Mouse (Mus musculus): Measurements from ENCODE around the gene Olfr134. TPM values are rescaled to one million over a fixed set of nuclear protein-coding genes. Genes with fewer than 3 reads are reported as not detected.
"Not testable (repeated sequence)": the region's sequence is repeated elsewhere in the genome, so short reads cannot be mapped to it uniquely, and the experiment has no call there.

The Olfr134 gene
- not detected in 2 replicates for polyA plus RNA-seq (2012; ENCODE audit: insufficient read depth, low replicate concordance)

DNA sequence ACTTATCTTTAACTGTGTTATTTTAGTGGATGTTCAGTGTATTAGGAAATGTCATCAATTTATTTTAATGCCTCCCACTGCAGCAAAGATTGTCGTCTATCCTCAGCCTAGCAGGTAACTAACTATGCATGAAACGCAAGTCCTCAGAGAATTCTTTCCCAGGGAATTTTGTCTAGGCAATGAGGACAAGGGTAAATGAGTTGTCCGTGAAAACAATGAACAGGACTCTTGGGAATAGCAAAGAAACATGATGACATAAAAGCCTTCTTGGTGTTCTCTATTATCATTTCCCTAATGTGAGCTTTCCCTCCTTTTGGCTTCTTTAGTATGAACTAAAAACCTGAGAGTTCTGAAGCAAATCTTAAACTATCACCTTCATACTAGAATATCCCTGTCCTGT, at the start of gene Olfr134:
Gene Olfr134, plus strand, starts transcription at position 301 of the 400 bp plus-strand sequence.
- no peak within 1 kb of the TSS for H3K4me3 ChIP-seq (replicated peaks)
- H3K36me3 ChIP-seq (replicated peaks; ENCODE audit: low read length), result no peaks in the 10 kb centered on the region
- H3K4me1 ChIP-seq, result no peaks in the 10 kb centered on the region
- no peak for TF ChIP-seq GATA1 (IDR thresholded peaks at IDR 0.05; ENCODE audit: borderline replicate concordance, low read length)
- no peak for TF ChIP-seq FLI1 (IDR thresholded peaks at IDR 0.05; ENCODE audit: low read length)
- no peaks in the 10 kb centered on the region for H3K27me3 ChIP-seq (replicated peaks)
- no peaks in the 10 kb centered on the region for H3K9me3 ChIP-seq

DNA sequence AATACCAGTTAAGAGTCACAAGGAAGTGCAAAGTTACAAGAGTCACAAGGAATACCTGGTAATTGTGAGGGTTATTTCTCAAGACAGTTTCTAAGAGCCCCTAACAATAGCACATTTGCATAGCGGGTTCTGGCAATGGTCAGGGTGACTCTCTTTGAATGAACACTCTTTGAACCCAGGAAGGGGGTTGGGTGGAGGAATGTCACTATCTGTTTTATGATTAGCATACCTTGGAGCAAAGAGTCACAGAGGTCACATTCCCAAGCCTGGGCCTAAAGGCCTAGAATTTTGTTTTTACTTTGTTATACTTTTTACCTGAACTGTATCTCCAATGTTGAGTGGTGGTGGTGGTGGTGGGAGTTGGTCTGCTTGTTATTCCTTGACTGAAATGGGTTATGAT, 47.0 kb upstream of the Olfr134 start:
- peaks cover 18% of the 10 kb centered on the region for H3K9me3 ChIP-seq
- H3K36me3 ChIP-seq (replicated peaks; ENCODE audit: low read length); H3K27me3 ChIP-seq (replicated peaks); H3K4me3 ChIP-seq (replicated peaks); H3K4me1 ChIP-seq: not testable (repeated sequence)

DNA sequence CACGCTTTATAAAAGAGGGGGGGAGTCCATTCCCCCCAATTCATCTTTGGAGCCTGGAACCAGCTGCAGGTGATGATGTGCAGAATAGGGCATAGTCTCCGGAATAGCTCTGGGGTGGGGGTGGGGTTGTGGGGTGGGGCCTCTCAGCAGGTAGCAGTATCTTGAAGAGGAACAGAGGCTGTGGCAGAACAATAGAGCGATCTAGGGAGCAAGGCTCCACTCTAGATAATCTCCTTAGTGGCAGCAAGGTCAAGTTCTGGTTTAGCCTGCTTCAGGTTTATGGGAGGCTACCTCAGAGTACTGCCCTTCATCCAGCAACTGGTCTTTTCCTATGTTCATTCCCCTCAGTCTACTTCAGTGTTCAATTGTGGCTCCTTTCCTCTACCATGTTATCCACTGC, 45.8 kb upstream of the Olfr134 start:
- H3K9me3 ChIP-seq, result peaks cover 18% of the 10 kb centered on the region
- not testable (repeated sequence) for H3K4me3 ChIP-seq (replicated peaks); H3K4me1 ChIP-seq; H3K36me3 ChIP-seq (replicated peaks; ENCODE audit: low read length); H3K27me3 ChIP-seq (replicated peaks)

DNA sequence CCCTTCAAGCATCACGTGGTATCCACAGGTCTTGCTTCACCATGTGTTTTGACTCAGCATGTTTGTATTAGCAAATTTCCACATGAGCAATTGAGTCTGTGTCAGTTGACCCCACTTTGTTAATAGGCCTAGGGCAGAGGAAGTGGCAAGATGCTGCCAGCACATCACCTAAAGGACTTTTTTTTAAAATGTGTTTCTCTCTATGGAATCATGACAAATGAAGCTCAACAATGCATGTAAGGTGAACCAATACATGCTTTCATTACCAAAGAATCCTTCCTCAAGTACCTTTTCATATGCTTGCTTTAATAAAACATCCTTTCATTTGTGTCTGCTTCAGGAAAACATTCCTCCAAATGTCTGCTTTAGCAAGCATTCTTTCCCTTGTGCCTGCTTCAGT, 36.8 kb upstream of the Olfr134 start, which contains the start of gene Olfr132:
Gene Olfr132, minus strand, starts transcription at position 101 of the 400 bp plus-strand sequence.
- Histone ChIP-seq H3K27me3 (replicated peaks) (no peaks in the 10 kb centered on the region), H3K9me3 (0 out of 2 replicates have a peak, but pooled peaks cover 8% of the 10 kb centered on the region), H3K4me3 (replicated peaks) (no peak within 1 kb of the TSS), H3K4me1 (no peaks in the 10 kb centered on the region), H3K36me3 (replicated peaks; ENCODE audit: low read length) (no peaks in the 10 kb centered on the region)
- TF ChIP-seq FLI1 (IDR thresholded peaks at IDR 0.05; ENCODE audit: low read length), result no peak
- TF ChIP-seq GATA1 (IDR thresholded peaks at IDR 0.05; ENCODE audit: borderline replicate concordance, low read length), result no peak

- TF ChIP-seq GATA1 (IDR thresholded peaks at IDR 0.05; ENCODE audit: borderline replicate concordance, low read length) (no peak), FLI1 (IDR thresholded peaks at IDR 0.05; ENCODE audit: low read length) (no peak)
- Histone ChIP-seq H3K4me1 (no peaks in the 10 kb centered on the region), H3K4me3 (replicated peaks) (no peak within 1 kb of the TSS), H3K36me3 (replicated peaks; ENCODE audit: low read length) (no peaks in the 10 kb centered on the region), H3K9me3 (no peaks in the 10 kb centered on the region), H3K27me3 (replicated peaks) (no peaks in the 10 kb centered on the region)
These were observed 26.2 kb upstream of the Olfr134 start, which contains the start of gene Olfr133 for GRCm38 (mm10) chr17:38144981-38145380. Gene Olfr133 (plus strand): TSS chr17:38145281.

DNA sequence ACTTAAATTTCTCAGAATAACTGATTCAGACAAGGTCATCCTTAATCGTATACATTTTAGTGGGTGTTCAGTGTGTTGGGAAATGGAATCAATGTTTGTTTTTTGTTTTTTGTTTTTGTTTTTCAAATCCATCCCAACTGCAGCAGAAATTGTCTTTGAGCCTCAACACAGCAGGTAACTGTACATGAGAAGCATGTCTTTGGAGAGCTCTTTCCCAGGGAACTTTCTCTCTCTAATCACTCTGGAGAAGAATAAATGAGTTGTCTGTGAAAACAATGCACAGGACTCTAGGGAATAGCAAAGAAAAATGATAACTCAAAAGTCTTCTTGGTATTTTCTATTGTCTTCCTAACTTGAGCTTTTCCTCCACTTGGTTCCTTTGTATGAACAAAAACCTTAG, 32.8 kb downstream of the Olfr134 start, which contains the start of gene Olfr135:
Gene Olfr135, plus strand, starts transcription at position 301 of the 400 bp plus-strand sequence.
- Histone ChIP-seq H3K4me3 (replicated peaks) (no peak within 1 kb of the TSS), H3K9me3 (0 out of 2 replicates have a peak, but pooled peaks cover 3% of the 10 kb centered on the region), H3K36me3 (replicated peaks; ENCODE audit: low read length) (no peaks in the 10 kb centered on the region), H3K27me3 (replicated peaks) (no peaks in the 10 kb centered on the region), H3K4me1 (no peaks in the 10 kb centered on the region)
- TF ChIP-seq GATA1 (IDR thresholded peaks at IDR 0.05; ENCODE audit: borderline replicate concordance, low read length) (no peak), FLI1 (IDR thresholded peaks at IDR 0.05; ENCODE audit: low read length) (no peak)

Other genes with a start within 250 kb of the Olfr134 start
- gene Olfr761, start 218.3 kb upstream of the Olfr134 start, polyA plus RNA-seq (2012; ENCODE audit: insufficient read depth, low replicate concordance), result not detected in 2 replicates
- gene Olfr129, start 111.3 kb upstream of the Olfr134 start, polyA plus RNA-seq (2012; ENCODE audit: insufficient read depth, low replicate concordance), result not detected in 2 replicates
- not detected in 2 replicates for gene Olfr130, start 107.5 kb upstream of the Olfr134 start, polyA plus RNA-seq (2012; ENCODE audit: insufficient read depth, low replicate concordance)
- not detected in 2 replicates for gene Olfr131, start 82.7 kb upstream of the Olfr134 start, polyA plus RNA-seq (2012; ENCODE audit: insufficient read depth, low replicate concordance)
- gene Olfr132, start 36.9 kb upstream of the Olfr134 start, polyA plus RNA-seq (2012; ENCODE audit: insufficient read depth, low replicate concordance), result not detected in 2 replicates
- gene Olfr133, start 26.1 kb upstream of the Olfr134 start, polyA plus RNA-seq (2012; ENCODE audit: insufficient read depth, low replicate concordance), result not detected in 2 replicates
- gene Olfr135, start 32.9 kb downstream of the Olfr134 start, polyA plus RNA-seq (2012; ENCODE audit: insufficient read depth, low replicate concordance), result not detected in 2 replicates
- gene Olfr138, start 89.6 kb downstream of the Olfr134 start, polyA plus RNA-seq (2012; ENCODE audit: insufficient read depth, low replicate concordance), result not detected in 2 replicates
- not detected in 2 replicates for gene Olfr137, start 136.2 kb downstream of the Olfr134 start, polyA plus RNA-seq (2012; ENCODE audit: insufficient read depth, low replicate concordance)
- 2.0 TPM in 1 of 2 replicates, not detected in the other for gene Olfr136, start 158.4 kb downstream of the Olfr134 start, polyA plus RNA-seq (2012; ENCODE audit: insufficient read depth, low replicate concordance)
- not detected in 2 replicates for gene Esp36, start 248.8 kb downstream of the Olfr134 start, polyA plus RNA-seq (2012; ENCODE audit: insufficient read depth, low replicate concordance)

Data from megakaryocyte, embryonic 14.5 days (primary cell).